Mouse (Mus musculus): ENCODE results near the gene Gm20388.

Gm20388 gene

DNA sequence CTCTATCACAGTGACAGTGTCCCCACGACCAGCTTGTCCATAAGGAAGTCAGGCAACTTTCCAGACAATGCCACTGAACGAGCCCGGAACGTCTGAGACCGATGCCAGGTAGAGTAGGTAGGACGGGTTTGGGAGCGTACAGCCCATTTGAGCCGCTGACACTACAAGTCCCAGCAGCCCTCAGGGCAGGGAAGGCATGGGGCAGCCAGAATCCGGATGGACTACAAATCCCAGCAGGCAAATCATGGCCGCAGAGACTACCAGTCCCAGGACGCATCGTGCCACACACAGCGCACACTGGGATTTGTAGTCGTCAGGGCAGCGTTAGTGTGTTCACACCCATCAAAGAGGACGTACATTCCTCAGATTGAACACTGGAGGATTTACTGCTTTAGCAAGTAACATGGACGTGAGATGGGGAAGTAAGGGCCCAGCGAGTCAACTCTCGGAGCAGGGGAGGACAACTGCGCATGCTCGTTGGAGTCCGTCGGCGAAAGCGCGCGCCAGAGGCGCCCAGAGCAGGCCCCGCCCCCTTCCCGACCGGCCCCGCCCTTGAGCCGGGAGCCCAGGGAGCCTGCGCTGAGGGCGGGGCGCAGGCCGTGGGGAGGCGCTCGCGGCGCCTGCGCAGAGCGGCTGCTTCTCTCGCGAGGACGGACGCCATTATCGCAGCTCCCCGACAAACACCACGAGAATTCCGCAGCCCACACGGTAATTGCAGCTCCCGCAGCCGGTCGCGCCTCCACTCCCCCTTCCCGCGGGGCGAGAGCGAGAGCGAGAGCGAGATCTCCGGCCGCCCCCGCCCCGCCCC lies 2039.5 kb downstream of the Gm20388 start:
- peak; percentile 100 for DNase-seq (ENCODE audit: low spot score)

DNA sequence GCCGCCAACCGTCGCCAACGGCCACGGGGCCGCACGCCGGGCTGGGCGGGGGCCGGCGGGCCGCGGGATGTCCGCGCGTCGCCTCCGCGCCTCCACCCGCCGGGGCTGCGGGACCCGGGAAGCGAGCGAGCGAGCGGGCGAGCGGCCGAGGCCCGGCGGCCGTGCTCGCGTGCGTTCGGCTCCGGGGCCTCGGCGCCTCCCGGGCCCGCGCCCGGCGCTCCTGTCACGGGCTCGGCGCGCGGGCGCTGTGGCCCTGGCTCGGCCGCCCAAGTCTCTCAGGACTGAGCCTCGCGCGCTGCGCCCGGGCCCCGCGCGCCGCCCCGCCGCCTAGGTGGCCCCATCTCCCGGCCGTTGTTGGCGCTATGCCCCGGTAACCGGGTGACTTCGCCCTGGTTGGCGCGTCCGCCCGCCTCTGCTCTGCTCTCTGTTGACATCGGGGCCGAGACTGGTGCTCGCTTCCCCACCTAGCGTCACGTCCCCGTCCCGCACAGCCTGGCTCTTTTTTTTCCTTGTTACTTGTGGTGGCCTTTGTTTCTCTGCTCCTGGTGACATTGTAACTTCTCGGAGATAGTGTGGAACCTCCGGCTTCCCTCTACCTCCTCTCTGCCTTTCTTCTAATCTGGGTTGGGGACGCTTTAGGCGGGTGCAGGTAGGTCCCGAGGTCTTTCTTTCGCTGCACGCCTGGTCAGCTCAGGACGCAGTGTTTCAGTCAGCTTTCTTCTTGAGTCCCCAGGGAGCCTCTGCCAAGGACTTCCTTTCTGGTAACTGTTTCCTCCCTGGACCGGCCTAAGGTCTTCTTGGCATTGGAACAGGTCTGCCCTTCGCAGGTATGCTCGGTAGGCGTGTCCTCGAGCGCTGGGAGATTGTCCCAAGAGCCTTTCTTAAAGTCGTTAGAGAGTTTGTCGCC lies 2040.4 kb downstream of the Gm20388 start:
- peak; percentile 81 for DNase-seq (ENCODE audit: low spot score)

DNA sequence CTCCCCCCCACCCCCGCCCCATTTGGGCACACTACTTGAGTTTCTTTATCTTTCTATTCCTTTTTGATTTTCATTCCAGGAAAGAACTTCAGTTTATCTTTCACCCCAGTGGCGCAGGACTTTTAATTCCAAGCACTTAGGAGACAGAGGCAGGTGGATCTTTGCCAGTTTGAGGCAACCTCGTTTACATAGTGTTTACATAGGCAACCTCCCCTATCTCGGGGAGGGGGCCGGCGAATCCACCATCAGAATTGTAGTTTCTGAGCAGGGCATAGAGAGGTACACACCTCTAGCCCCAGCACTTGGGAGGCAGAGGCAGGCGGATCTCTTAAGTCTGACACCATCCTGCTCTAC lies 2041.0 kb downstream of the Gm20388 start:
- peak; percentile 46 for DNase-seq (ENCODE audit: low spot score)

DNA sequence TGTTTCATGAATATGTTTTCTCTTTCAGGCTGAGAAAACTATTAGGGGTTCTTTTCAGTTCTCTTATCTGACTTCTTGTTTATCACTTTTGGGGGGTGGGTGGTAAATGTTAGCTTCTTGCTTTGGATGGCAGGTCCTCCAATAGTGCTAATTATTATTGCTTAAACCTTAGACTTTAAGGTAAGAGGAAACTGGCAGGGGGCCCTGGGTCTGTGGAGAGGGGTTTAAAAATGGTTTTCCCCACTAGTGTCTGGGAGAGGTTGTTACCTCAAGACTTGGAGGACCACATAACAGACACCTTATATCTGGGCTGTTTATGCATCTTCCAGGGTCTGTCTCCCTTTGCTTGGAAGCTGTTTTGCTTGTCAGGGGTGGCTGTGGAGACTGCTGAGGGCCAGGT lies 2041.5 kb downstream of the Gm20388 start:
- no peak for DNase-seq (ENCODE audit: low spot score)

DNA sequence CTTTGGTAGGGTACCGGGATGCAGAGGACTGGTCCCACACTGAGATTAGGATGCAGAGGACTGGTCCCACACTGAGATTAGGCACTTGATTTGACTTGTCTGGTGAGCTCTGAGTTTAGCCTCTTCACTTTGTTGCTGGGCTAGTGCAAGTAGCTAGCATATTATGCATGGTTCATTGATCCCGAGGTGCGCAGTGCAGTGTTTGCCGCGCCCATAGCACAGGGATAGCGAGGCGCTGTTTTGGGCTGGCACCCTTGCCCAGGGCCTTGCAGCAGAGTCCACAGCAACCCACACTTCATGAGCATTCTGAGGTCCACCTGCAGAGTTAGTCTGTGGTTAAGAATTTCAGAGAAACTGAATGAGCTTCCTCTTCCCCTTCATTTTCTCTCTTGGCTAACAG lies 2042.2 kb downstream of the Gm20388 start:
- no peak for DNase-seq (ENCODE audit: low spot score)

DNA sequence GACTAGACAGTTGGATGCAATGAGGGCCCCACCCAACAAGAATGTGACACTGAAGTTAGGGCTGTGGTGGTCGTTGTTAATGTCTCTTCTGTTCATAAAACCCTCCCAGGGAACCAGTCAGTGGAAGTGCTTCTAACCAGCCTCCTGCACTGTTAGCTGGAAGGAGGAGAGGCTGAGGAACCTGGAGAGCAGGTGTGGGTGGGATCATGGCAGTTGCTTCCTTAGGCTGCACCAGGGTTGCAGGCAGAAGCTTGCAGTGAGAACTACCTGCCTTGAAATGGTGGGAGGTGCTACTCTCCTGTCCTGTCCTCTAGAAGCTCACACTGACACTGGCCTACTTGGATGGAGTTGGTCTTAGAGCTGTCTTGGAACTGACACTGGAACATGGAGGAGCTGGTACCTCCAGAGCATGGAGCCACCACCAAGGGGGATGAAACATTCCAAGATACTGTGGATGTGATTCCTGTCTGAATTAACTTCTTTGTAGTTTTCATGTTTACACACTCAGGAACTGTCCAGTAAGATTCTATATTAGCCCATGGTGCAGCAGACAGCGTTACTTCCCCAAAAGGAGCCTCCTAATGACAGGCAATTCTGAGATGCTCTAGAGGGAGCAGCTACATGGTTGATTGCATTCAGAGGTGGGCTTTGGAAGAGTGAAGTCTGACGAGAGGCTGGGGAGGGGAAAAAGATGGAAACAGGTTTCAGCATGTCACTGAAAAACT lies 2043.3 kb downstream of the Gm20388 start:
- no peak for DNase-seq (ENCODE audit: low spot score)

DNA sequence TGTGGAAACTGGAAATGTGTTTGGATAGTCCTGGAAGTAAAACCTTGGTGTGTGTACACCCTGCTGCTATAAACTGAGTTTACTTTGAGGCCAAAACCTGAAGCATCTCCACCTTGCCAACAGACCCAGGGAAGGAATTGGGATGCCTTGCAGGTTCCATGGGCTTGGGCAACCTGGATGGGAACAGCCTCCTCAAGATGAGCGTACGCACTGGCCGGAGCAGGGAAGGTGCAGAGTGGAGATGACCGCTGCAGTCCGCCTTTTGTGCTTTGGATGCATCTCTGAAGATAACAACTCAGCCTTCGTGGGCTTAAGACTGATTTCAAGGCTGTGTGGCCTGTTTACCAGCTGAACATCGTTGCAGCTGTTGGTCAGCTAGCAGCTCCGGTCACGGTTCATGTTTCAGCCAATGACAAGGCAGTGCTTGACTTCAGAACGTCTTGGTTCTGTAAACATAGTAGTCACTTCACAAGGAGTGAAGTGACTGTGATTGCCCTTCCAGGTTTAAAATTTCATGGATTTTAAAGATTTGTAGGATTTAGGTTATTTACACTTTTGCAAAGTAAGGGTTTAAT lies 2044.4 kb downstream of the Gm20388 start:
- no peak for DNase-seq (ENCODE audit: low spot score)

DNA sequence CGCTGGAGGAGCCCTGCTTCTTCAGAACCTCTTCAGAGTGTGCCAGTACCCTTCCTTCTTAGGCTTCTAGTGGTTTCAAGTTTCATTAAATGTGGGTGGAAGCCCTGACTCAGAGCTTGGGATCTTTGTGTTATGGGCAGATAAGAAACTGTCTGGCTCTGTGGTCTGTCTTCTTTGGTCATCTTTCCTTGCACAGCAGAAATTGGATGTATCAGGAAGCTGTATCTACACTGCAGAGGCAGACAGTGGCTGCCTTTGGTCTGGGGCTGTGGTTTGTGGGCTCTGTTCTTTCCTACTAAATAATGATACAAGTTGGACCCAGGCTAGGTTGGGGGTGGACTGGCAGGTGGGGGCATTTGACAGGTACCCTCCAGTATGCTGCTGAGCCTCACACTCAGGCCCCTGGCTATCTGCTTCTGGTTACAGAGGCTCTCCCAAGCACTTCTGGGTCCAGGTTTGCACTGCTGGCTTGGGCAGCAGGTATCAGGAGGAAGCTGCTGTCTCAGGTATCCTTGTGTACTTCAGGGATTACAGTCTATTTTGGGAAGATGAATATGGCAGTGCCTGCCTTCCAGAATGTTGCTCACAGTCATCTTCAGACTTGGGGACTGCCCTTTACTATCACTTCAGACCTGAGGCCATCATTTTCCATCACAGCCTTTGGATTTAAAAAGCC lies 2045.3 kb downstream of the Gm20388 start:
- DNase-seq (ENCODE audit: low spot score), result peak; percentile 75

DNA sequence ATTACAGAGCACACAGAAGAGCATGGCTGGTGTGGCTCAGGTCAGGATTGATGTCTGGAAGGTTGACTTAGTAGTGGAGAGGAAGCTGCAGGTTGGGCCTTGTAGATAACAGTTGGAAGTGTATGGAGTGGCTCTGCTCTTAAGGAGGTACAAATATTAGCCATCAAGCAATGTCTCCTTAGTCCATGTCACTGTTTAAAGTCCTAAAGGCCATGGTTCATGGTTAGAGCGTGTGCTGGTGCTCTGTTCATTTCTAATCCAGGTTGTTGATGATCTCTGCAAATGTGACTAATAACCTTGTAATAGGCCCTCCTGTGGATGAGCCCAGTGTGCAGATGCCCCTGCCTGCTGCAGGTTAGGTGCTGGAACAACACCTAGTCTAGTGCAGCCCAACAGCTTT lies 2047.8 kb downstream of the Gm20388 start:
- DNase-seq (ENCODE audit: low spot score), result no peak

DNA sequence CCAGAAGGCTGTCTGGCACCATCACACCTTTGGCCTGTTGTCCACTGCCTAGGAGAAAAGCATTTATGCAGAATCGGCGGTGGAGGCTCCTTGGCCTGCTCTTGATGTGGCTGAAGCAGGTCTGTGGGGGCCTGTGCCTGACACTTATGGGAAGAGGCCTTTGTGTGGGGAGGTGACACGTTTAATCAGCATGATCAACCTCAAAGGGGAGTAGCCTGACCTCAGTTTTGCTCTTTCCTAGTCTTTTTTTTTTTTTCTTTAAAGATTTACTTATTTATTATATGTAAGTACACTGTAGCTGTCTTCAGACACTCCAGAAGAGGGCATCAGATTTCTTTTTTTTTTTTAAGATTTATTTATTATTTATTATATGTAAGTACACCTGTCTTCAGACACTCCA lies 2052.3 kb downstream of the Gm20388 start:
- DNase-seq (ENCODE audit: low spot score), result no peak

DNA sequence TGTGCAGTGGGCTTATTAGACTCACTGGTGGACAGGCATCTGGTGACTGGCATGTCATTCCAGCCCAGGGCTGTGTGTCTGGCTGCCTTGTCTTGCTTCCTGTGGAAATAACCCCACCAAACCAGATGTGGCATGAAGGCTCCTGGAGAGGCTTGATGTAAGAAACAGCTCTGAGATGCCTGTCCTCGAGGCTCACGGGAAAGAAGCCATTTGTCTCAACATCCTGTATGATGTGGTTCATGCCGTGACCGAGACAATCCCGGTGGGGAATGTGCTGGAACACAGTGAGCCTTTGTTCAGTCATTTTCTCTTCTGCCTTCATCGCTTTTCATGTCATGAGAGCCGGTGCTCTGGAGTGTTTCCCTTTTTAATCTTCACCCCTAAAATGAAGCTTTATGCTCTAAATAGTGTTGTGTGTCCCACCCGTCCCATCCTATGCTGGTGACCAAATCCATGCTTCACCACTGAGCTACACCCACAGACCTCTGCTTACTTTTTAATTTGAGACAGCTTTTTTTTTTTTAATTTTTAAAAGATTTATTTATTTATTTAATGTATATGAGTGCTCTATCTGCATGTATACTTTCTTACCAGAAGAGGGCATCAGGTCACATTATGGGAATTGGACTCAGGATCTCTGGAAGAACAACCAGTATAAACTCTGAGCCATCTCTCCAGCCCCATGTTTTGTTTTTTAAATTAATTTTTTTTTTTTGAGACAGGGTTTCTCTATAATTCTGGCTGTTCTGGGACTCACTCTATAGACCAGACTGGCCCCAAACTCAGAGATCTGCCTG lies 2054.3 kb downstream of the Gm20388 start:
- no peak for DNase-seq (ENCODE audit: low spot score)

DNA sequence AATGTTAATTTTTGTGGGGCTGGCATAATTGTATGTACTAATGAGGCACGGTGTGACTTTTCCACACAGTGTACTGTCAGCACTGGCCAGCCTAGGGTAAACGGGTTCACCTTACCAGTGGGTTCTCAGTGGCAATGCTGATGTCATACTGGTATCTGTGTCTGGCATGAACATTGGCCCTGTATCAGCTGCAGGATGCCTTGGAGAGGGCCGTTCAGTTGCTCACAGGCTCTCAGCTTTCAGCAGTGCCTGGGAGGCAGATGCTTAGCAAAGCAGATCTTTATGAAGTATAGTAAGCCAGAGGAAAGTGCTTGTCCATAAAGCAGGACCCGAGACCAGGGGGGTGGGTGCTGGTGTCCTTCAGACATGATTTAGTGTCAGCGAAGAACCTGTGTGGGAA lies 2055.5 kb downstream of the Gm20388 start:
- no peak for DNase-seq (ENCODE audit: low spot score)

DNA sequence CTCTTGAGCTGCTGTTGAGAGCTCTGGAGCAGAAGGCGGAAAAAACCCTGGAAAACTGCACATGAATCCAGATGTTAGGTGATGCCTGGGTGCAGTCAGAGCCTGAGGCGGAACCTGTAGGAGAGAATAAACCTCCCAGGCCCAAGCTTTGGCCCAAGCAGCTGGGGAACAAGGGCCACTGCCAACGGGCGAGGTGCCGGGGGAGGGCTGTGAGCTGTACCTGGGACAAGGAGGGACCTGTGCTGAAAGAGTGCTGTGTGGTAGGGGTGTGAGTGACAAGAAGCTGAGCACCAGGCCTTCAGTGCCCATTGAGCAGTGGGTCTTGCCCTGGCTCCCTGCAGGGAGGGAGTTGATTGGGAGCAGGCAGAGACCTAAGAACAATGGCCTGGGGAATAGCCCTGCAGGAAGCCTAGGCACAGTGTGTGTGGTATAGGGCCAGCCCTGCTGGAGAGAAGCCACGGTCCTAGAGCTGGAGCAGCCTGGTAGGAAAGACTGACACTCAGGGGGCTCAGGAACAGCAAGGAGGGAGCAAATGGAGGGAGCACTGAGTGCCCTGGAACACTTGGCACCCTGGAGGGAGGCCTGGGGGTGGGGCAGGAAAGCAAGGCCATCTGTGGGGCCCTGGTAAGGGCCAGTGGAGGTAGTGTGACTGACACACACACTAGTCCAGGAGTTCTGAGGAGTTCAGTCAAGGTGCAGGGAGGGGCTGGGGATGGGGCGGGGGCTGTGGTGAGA lies 2056.2 kb downstream of the Gm20388 start:
- DNase-seq (ENCODE audit: low spot score), result no peak

DNA sequence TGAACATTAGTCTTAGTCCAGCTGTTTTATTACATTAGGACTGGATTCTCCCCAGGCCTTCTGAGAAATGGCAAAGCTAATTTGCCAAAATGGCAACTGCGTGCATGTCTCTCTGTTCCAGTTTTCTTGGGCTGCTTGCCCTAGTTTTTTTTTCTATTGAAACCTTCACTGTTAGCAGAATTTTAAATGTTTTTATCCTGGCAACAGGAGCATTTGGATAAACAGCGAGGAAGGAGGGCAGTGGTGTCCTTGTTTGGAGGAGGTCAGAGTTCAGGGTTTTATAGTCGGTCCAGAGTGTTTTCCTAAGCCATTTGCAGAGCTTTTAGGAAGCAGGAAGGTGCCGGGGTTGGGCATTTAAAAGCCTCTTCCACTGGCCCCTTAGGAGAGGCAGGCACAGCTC lies 2057.3 kb downstream of the Gm20388 start:
- DNase-seq (ENCODE audit: low spot score), result peak; percentile 60

DNA sequence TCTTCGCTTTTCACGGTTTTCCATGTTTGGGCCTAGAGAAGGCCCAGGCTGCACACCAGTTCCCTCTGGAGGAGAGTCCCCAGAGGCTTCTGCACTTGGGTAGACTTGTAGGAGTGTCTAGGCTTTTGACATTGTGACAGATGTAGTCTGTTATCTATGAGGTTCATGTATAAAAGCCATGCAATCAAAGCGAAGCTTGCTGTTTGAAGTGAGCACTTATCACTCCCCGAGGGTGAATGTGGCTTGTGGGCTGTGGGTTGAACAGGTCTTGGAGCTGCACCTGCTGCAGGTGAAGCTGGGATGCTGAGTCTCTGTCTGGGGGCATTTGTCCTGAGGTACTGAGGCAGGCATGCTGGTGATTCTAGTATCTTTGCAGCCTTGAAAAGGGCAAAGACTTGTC lies 2057.9 kb downstream of the Gm20388 start:
- no peak for DNase-seq (ENCODE audit: low spot score)

DNA sequence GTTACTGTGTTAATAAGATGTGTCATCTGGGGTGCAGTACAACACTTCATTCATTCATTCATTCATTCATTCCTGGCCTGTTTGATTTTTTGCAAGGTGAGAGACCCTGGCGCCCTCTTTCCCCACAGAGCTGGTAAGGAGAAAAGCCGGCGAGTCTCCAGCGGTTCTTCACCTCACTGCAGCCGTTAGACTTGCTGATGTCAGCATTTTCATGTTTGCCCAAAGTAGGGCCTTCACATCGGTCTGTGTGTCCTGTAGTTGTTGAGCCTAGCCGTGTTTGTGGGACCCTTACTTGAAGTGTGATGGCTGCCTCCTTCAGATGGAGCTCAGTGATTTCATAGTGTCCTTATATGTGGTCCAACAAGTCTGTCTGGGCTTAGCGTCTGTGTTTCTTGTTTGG lies 2059.6 kb downstream of the Gm20388 start:
- DNase-seq (ENCODE audit: low spot score), result no peak

DNA sequence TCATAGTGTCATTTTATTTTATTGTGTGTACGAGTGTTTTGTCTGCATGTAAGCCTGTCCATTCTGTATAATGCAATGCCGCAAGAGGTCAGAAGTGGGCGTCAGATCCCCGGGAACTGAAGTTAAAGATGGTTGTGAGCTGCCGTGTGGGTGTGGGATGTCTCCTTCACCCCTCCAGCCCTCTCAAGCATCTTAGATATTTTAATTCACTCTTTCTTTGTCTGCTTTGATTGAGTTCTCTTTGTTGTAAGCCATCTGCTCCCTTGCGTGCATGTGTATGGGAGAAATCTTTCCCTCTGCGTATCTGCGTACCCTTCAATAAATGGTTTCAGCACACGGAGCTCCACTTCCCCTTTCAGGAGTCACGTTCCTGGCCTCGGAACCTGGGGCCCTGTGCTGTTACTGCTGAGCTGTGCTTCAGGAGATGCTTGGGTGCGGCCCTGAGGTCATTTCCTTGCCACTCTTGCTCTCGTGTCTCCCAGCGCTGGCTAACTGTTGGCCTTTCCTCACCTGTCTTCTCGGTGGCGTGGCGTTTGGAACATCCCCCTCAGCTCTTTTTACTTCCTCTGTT lies 2060.9 kb downstream of the Gm20388 start:
- no peak for DNase-seq (ENCODE audit: low spot score)

DNA sequence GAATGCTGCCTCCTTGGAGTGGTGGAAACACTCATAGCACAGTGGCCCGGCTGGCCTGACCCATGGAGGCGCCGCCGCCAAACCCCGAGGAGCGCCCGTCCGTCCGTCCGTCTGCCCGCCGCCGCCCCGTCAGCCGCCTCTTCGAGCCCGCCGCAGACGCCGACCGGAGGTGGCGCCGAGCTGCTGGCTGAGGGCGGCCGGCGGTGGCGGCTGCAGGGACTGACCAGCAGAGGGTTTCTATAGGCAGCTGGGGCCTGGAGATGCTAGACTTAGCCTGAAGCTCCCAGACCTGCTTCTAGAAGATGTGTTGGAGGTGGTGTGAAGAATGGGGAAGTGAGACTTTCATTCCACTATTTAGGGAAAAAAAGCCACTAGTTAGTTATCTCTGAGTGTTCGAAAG lies 2063.3 kb downstream of the Gm20388 start:
- no peak for DNase-seq (ENCODE audit: low spot score)

DNA sequence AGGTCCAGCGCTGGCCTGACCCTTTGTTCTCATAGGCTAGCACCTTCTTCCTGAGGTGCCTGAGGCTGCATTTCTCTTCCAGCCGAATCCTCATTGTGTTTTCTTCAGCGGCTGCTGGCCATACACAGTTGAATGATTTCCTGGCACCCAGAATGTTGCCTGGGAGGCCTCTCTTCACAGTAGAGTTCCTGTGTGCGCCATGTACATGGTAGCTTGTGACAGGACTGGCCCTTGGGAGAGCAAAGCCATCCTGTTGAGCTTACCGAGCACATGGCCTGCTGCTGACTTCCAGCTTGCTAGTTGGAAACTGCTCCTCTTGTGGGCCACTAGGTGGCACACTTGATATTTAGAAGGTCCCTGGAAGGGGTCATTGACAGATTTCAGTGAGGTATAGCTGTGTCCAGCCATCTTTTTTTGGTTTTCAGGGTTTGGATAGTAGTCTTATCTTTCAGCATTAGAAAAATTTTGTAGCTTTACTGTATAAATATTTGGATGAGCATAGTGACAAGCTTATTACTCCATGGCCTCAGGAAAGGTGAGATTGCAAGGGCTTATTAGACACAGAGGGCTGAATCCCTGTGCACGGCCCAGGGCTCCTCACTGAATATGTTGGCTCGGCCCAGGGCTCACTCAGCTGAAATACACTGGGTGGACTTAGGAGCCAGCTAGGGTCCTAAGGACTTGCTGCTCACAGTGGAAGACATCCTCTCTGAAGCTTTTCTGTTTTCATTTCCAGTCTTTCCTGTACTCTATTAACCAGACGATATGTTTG lies 2067.4 kb downstream of the Gm20388 start:
- DNase-seq (ENCODE audit: low spot score), result peak; percentile 90

Measured in MN1 (cell line).